Mouse (Mus musculus): ENCODE measurements around the gene Nrg4. TPM values are rescaled to one million over a fixed set of nuclear protein-coding genes. Genes with fewer than 3 reads are reported as not detected.

The Nrg4 gene
- total and polyA plus RNA-seq, 2 experiments, result 5.3 to 24.2 TPM

GRCm38 (mm10) chr9:55313619-55314261 lies 12.9 kb downstream of the Nrg4 start:
- Histone ChIP-seq H3K36me3 (ENCODE audit: control insufficient read depth, insufficient read depth, low read length) (no peaks in the 10 kb centered on the region), H3K79me2 (ENCODE audit: control insufficient read depth, insufficient read depth, low read length) (no peaks in the 10 kb centered on the region), H3K27ac (replicated peaks; ENCODE audit: insufficient read depth, low read depth, low read length) (no peak overlapping the region), H3K4me1 (ENCODE audit: control insufficient read depth, insufficient read depth, low read length) (peaks cover 9% of the 10 kb centered on the region), H3K27me3 (ENCODE audit: control insufficient read depth, insufficient read depth, low read length) (no peaks in the 10 kb centered on the region), H3K9ac (ENCODE audit: low read depth, low read length) (no peak overlapping the region), H3K4me3 (ENCODE audit: insufficient read depth, low read depth, low read length) (no peak overlapping the region)
- WGBS, result 69% methylated on average over 12 of the region's 12 CpGs
- DNase-seq (ENCODE audit: extremely low read depth, low read depth, low spot score), result no peak
- no peak for TF ChIP-seq CTCF (IDR thresholded peaks at IDR 0.05; ENCODE audit: low read depth, low read length)
- no peak for TF ChIP-seq POLR2A (IDR thresholded peaks at IDR 0.05; ENCODE audit: extremely low read depth, insufficient read depth, low read length)

- TF ChIP-seq CTCF (IDR thresholded peaks at IDR 0.05; ENCODE audit: low read depth, low read length) (peak; percentile 75), POLR2A (IDR thresholded peaks at IDR 0.05; ENCODE audit: extremely low read depth, insufficient read depth, low read length) (no peak)
- Histone ChIP-seq H3K4me3 (ENCODE audit: insufficient read depth, low read depth, low read length) (no peak overlapping the region), H3K27me3 (ENCODE audit: control insufficient read depth, insufficient read depth, low read length) (no peaks in the 10 kb centered on the region), H3K79me2 (ENCODE audit: control insufficient read depth, insufficient read depth, low read length) (no peaks in the 10 kb centered on the region), H3K27ac (replicated peaks; ENCODE audit: insufficient read depth, low read depth, low read length) (no peak overlapping the region), H3K4me1 (ENCODE audit: control insufficient read depth, insufficient read depth, low read length) (peaks cover 9% of the 10 kb centered on the region), H3K9ac (ENCODE audit: low read depth, low read length) (peak overlapping the region; percentile 17; the same call in 1 of the 2 replicates), H3K36me3 (ENCODE audit: control insufficient read depth, insufficient read depth, low read length) (no peaks in the 10 kb centered on the region)
- peak; percentile 82 for DNase-seq (ENCODE audit: extremely low read depth, low read depth, low spot score)
- 5% methylated on average over 5 of the region's 5 CpGs for WGBS
Observed at GRCm38 (mm10) chr9:55311560-55311959, 15.1 kb downstream of the Nrg4 start.

- TF ChIP-seq POLR2A (IDR thresholded peaks at IDR 0.05; ENCODE audit: extremely low read depth, insufficient read depth, low read length) (no peak), CTCF (IDR thresholded peaks at IDR 0.05; ENCODE audit: low read depth, low read length) (no peak)
- Histone ChIP-seq H3K27ac (replicated peaks; ENCODE audit: insufficient read depth, low read depth, low read length) (no peak overlapping the region), H3K4me1 (ENCODE audit: control insufficient read depth, insufficient read depth, low read length) (peaks cover 9% of the 10 kb centered on the region), H3K9ac (ENCODE audit: low read depth, low read length) (no peak overlapping the region), H3K79me2 (ENCODE audit: control insufficient read depth, insufficient read depth, low read length) (no peaks in the 10 kb centered on the region), H3K27me3 (ENCODE audit: control insufficient read depth, insufficient read depth, low read length) (no peaks in the 10 kb centered on the region), H3K4me3 (ENCODE audit: insufficient read depth, low read depth, low read length) (no peak overlapping the region), H3K36me3 (ENCODE audit: control insufficient read depth, insufficient read depth, low read length) (no peaks in the 10 kb centered on the region)
- DNase-seq (ENCODE audit: extremely low read depth, low read depth, low spot score), result no peak
- 84% methylated on average over 5 of the region's 5 CpGs for WGBS
Observed at GRCm38 (mm10) chr9:55308455-55308854, 18.2 kb downstream of the Nrg4 start.

GRCm38 (mm10) chr9:55307557-55307956 lies 19.1 kb downstream of the Nrg4 start:
- Histone ChIP-seq H3K9ac (ENCODE audit: low read depth, low read length) (no peak overlapping the region), H3K4me3 (ENCODE audit: insufficient read depth, low read depth, low read length) (no peak overlapping the region), H3K79me2 (ENCODE audit: control insufficient read depth, insufficient read depth, low read length) (no peaks in the 10 kb centered on the region), H3K27ac (replicated peaks; ENCODE audit: insufficient read depth, low read depth, low read length) (no peak overlapping the region), H3K36me3 (ENCODE audit: control insufficient read depth, insufficient read depth, low read length) (no peaks in the 10 kb centered on the region), H3K4me1 (ENCODE audit: control insufficient read depth, insufficient read depth, low read length) (peaks cover 9% of the 10 kb centered on the region), H3K27me3 (ENCODE audit: control insufficient read depth, insufficient read depth, low read length) (no peaks in the 10 kb centered on the region)
- DNase-seq (ENCODE audit: extremely low read depth, low read depth, low spot score), result peak; percentile 40
- no peak for TF ChIP-seq CTCF (IDR thresholded peaks at IDR 0.05; ENCODE audit: low read depth, low read length)
- 56% methylated on average over 5 of the region's 5 CpGs for WGBS

GRCm38 (mm10) chr9:55307066-55307465 lies 19.6 kb downstream of the Nrg4 start:
- no peak overlapping the region for H3K27ac ChIP-seq (replicated peaks; ENCODE audit: insufficient read depth, low read depth, low read length)
- no peak for DNase-seq (ENCODE audit: extremely low read depth, low read depth, low spot score)
- no peaks in the 10 kb centered on the region for H3K36me3 ChIP-seq (ENCODE audit: control insufficient read depth, insufficient read depth, low read length)
- H3K79me2 ChIP-seq (ENCODE audit: control insufficient read depth, insufficient read depth, low read length), result no peaks in the 10 kb centered on the region
- H3K4me1 ChIP-seq (ENCODE audit: control insufficient read depth, insufficient read depth, low read length), result peaks cover 9% of the 10 kb centered on the region
- no peak for TF ChIP-seq POLR2A (IDR thresholded peaks at IDR 0.05; ENCODE audit: extremely low read depth, insufficient read depth, low read length)
- no peak overlapping the region for H3K9ac ChIP-seq (ENCODE audit: low read depth, low read length)
- no peak overlapping the region for H3K4me3 ChIP-seq (ENCODE audit: insufficient read depth, low read depth, low read length)
- no peaks in the 10 kb centered on the region for H3K27me3 ChIP-seq (ENCODE audit: control insufficient read depth, insufficient read depth, low read length)
- 74% methylated on average over 2 of the region's 2 CpGs for WGBS

- H3K79me2 ChIP-seq (ENCODE audit: control insufficient read depth, insufficient read depth, low read length), result no peaks in the 10 kb centered on the region
- no peaks in the 10 kb centered on the region for H3K27me3 ChIP-seq (ENCODE audit: control insufficient read depth, insufficient read depth, low read length)
- no peak overlapping the region for H3K27ac ChIP-seq (replicated peaks; ENCODE audit: insufficient read depth, low read depth, low read length)
- TF ChIP-seq CTCF (IDR thresholded peaks at IDR 0.05; ENCODE audit: low read depth, low read length), result no peak
- TF ChIP-seq POLR2A (IDR thresholded peaks at IDR 0.05; ENCODE audit: extremely low read depth, insufficient read depth, low read length), result no peak
- no peaks in the 10 kb centered on the region for H3K36me3 ChIP-seq (ENCODE audit: control insufficient read depth, insufficient read depth, low read length)
- no peak overlapping the region for H3K4me3 ChIP-seq (ENCODE audit: insufficient read depth, low read depth, low read length)
- peak; percentile 57 for DNase-seq (ENCODE audit: extremely low read depth, low read depth, low spot score)
- H3K4me1 ChIP-seq (ENCODE audit: control insufficient read depth, insufficient read depth, low read length), result no peaks in the 10 kb centered on the region
- no peak overlapping the region for H3K9ac ChIP-seq (ENCODE audit: low read depth, low read length)
- WGBS, result 26% methylated on average over 2 of the region's 2 CpGs
Observed at GRCm38 (mm10) chr9:55296221-55296620, 30.4 kb downstream of the Nrg4 start.

Measured in liver, adult 2 months (tissue).